Mouse (Mus musculus) lung, embryonic 15.5 days (tissue): ENCODE results near the gene Lamtor4. TPM values are rescaled to one million over a fixed set of nuclear protein-coding genes. Genes with fewer than 3 reads are reported as not detected.
"Not testable (repeated sequence)": the region's sequence is repeated elsewhere in the genome, so short reads cannot be mapped to it uniquely, and the experiment has no call there.

Experiments used
- ATAC-seq: fragments of 200-750 bp; cut with Nextera tagmentation; 2 replicates; pipeline ENCODE4 v1.8.0; 2017; ENCODE audit warnings: moderate number of reproducible peaks, borderline replicate concordance; ENCODE audit not compliant: low FRiP score, low TSS enrichment; ENCODE audit errors: extremely low read depth
- H3K27ac ChIP-seq: fragments of 300-500 bp; sonication (generic); 2 replicates; pipeline ENCODE4 v1.5.1; 2015; ENCODE audit warnings: moderate library complexity, mild to moderate bottlenecking, inconsistent platforms
- H3K27me3 ChIP-seq: fragments of 300-500 bp; sonication (generic); 2 replicates; pipeline ENCODE4 v1.6.1; 2015; ENCODE audit warnings: inconsistent platforms
- H3K36me3 ChIP-seq: fragments of 300-500 bp; sonication (generic); 2 replicates; pipeline ENCODE4 v1.6.1; 2015; ENCODE audit warnings: inconsistent platforms
- H3K4me1 ChIP-seq: fragments of 300-500 bp; sonication (generic); 2 replicates; pipeline ENCODE4 v1.6.1; 2015; ENCODE audit warnings: inconsistent platforms
- H3K4me2 ChIP-seq: fragments of 300-500 bp; sonication (generic); 2 replicates; pipeline ENCODE4 v1.6.1; 2015; ENCODE audit warnings: inconsistent platforms, mild to moderate bottlenecking, moderate library complexity
- H3K4me3 ChIP-seq: fragments of 300-500 bp; sonication (generic); 2 replicates; pipeline ENCODE4 v1.5.1; 2015; ENCODE audit warnings: mild to moderate bottlenecking, inconsistent platforms
- H3K9ac ChIP-seq: fragments of 300-500 bp; sonication (generic); 2 replicates; pipeline ENCODE4 v1.6.1; 2015; ENCODE audit warnings: inconsistent platforms
- H3K9me3 ChIP-seq: fragments of 300-500 bp; sonication (generic); 2 replicates; pipeline ENCODE4 v1.6.1; 2016; ENCODE audit warnings: inconsistent platforms
- WGBS: fragments of 180-500 bp; shearing (Covaris S2); methylation state at CpG from one replicate; pipeline ENCODE4 v1.1.7; 2015; 5-methylcytosine and 5-hydroxymethylcytosine counted together
- polyA plus RNA-seq: library from polyadenylated mRNA; unstranded; fragments of >200 nt; fragmentation: Nextera tagmentation; extraction: Ambion mirVana; gene quantifications from 2 replicates; pipeline ENCODE4 v1.2.1, GENCODE M21; 2015

The Lamtor4 gene
- 58.1 and 58.6 TPM in 2 replicates for polyA plus RNA-seq

GRCm38 (mm10) chr5:138255353-138256093, at the start of gene Lamtor4:
Lamtor4 (plus strand) TSS chr5:138255482.
- Histone ChIP-seq H3K4me1 (peaks cover 10% of the 10 kb centered on the region), H3K27ac (peak within 1 kb of the TSS; percentile 77), H3K9me3 (no peaks in the 10 kb centered on the region), H3K4me2 (peak within 1 kb of the TSS; percentile 70), H3K4me3 (peak within 1 kb of the TSS; percentile 76), H3K9ac (peak within 1 kb of the TSS; percentile 61), H3K27me3 (no peaks in the 10 kb centered on the region), H3K36me3 (peaks cover 23% of the 10 kb centered on the region)
- under 1% methylated on average over 38 of the region's 38 CpGs for WGBS
- peak; percentile 99 for ATAC-seq

GRCm38 (mm10) chr5:138207253-138207652, 48.0 kb upstream of the Lamtor4 start:
- Histone ChIP-seq H3K4me3 (no peak overlapping the region), H3K4me2 (no peak overlapping the region), H3K27me3 (no peaks in the 10 kb centered on the region), H3K4me1 (no peaks in the 10 kb centered on the region), H3K27ac (no peak overlapping the region), H3K9ac (no peak overlapping the region), H3K9me3 (no peaks in the 10 kb centered on the region), H3K36me3 (no peaks in the 10 kb centered on the region)
- no peak for ATAC-seq
- 72% methylated on average over 1 of the region's 1 CpGs for WGBS

GRCm38 (mm10) chr5:138207873-138208272, 47.4 kb upstream of the Lamtor4 start:
- Histone ChIP-seq H3K27ac (no peak overlapping the region), H3K36me3 (no peaks in the 10 kb centered on the region)
- ATAC-seq: no peak

GRCm38 (mm10) chr5:138216632-138217031, 38.6 kb upstream of the Lamtor4 start:
- 91% methylated on average over 13 of the region's 13 CpGs for WGBS
- H3K27ac ChIP-seq, H3K36me3 ChIP-seq, H3K4me1 ChIP-seq, H3K9me3 ChIP-seq, ATAC-seq, H3K9ac ChIP-seq, H3K4me2 ChIP-seq, H3K27me3 ChIP-seq, H3K4me3 ChIP-seq: not testable (repeated sequence)

More at GRCm38 (mm10) chr5:138207873-138208272, 47.4 kb upstream of the Lamtor4 start:
- H3K27me3 ChIP-seq: no peaks in the 10 kb centered on the region
- no peaks in the 10 kb centered on the region for H3K4me1 ChIP-seq
- no peak overlapping the region for H3K4me3 ChIP-seq
- H3K4me2 ChIP-seq: no peak overlapping the region
- H3K9me3 ChIP-seq: no peaks in the 10 kb centered on the region
- no peak overlapping the region for H3K9ac ChIP-seq
- WGBS: 80% methylated on average over 4 of the region's 4 CpGs

- H3K36me3 ChIP-seq: no peaks in the 10 kb centered on the region
- no peak for ATAC-seq
- 38% methylated on average over 2 of the region's 2 CpGs for WGBS
- no peak overlapping the region for H3K9ac ChIP-seq
- no peaks in the 10 kb centered on the region for H3K27me3 ChIP-seq
- no peaks in the 10 kb centered on the region for H3K9me3 ChIP-seq
- H3K4me1 ChIP-seq: no peaks in the 10 kb centered on the region
- no peak overlapping the region for H3K27ac ChIP-seq
- H3K4me3 ChIP-seq: no peak overlapping the region
- H3K4me2 ChIP-seq: no peak overlapping the region
Observed at GRCm38 (mm10) chr5:138219864-138220263, 35.4 kb upstream of the Lamtor4 start.

- no peaks in the 10 kb centered on the region for H3K9me3 ChIP-seq
Observed at GRCm38 (mm10) chr5:138222111-138222510, 33.2 kb upstream of the Lamtor4 start.

GRCm38 (mm10) chr5:138223287-138223686, 32.0 kb upstream of the Lamtor4 start:
- Histone ChIP-seq H3K27ac (no peak overlapping the region), H3K9me3 (no peaks in the 10 kb centered on the region), H3K4me3 (no peak overlapping the region), H3K9ac (no peak overlapping the region), H3K36me3 (no peaks in the 10 kb centered on the region), H3K4me1 (no peaks in the 10 kb centered on the region), H3K4me2 (no peak overlapping the region), H3K27me3 (no peaks in the 10 kb centered on the region)
- 45% methylated on average over 3 of the region's 3 CpGs for WGBS
- no peak for ATAC-seq

More at GRCm38 (mm10) chr5:138222111-138222510, 33.2 kb upstream of the Lamtor4 start:
- Histone ChIP-seq H3K4me1 (no peaks in the 10 kb centered on the region), H3K27ac (no peak overlapping the region), H3K27me3 (no peaks in the 10 kb centered on the region), H3K36me3 (no peaks in the 10 kb centered on the region), H3K4me2 (no peak overlapping the region), H3K4me3 (no peak overlapping the region), H3K9ac (no peak overlapping the region)
- no peak for ATAC-seq
- WGBS: 24% methylated on average over 4 of the region's 4 CpGs

GRCm38 (mm10) chr5:138225700-138226099, 29.6 kb upstream of the Lamtor4 start, which contains the start of gene Nxpe5:
Nxpe5 (plus strand) TSS chr5:138225898.
- H3K9ac ChIP-seq: no peak within 1 kb of the TSS
- no peaks in the 10 kb centered on the region for H3K9me3 ChIP-seq
- ATAC-seq: no peak
- no peak within 1 kb of the TSS for H3K27ac ChIP-seq
- H3K36me3 ChIP-seq: no peaks in the 10 kb centered on the region
- no peaks in the 10 kb centered on the region for H3K4me1 ChIP-seq
- H3K4me2 ChIP-seq: no peak within 1 kb of the TSS
- WGBS: 46% methylated on average over 2 of the region's 2 CpGs
- no peak within 1 kb of the TSS for H3K4me3 ChIP-seq
- no peaks in the 10 kb centered on the region for H3K27me3 ChIP-seq

- H3K36me3 ChIP-seq: no peaks in the 10 kb centered on the region
- H3K27me3 ChIP-seq: no peaks in the 10 kb centered on the region
- H3K27ac ChIP-seq: no peak overlapping the region
- 75% methylated on average over 4 of the region's 4 CpGs for WGBS
- H3K4me2 ChIP-seq: no peak overlapping the region
- no peak overlapping the region for H3K4me3 ChIP-seq
- H3K4me1 ChIP-seq: no peaks in the 10 kb centered on the region
- ATAC-seq: no peak
- H3K9ac ChIP-seq: no peak overlapping the region
- no peaks in the 10 kb centered on the region for H3K9me3 ChIP-seq
Observed at GRCm38 (mm10) chr5:138226491-138226890, 28.8 kb upstream of the Lamtor4 start.

- no peak for ATAC-seq
- 57% methylated on average over 2 of the region's 2 CpGs for WGBS
- no peaks in the 10 kb centered on the region for H3K9me3 ChIP-seq
Observed at GRCm38 (mm10) chr5:138227367-138227766, 27.9 kb upstream of the Lamtor4 start.

GRCm38 (mm10) chr5:138228026-138228425, 27.3 kb upstream of the Lamtor4 start:
- Histone ChIP-seq H3K4me1 (no peaks in the 10 kb centered on the region), H3K4me2 (no peak overlapping the region), H3K27me3 (no peaks in the 10 kb centered on the region), H3K36me3 (no peaks in the 10 kb centered on the region), H3K27ac (no peak overlapping the region), H3K4me3 (no peak overlapping the region), H3K9me3 (no peaks in the 10 kb centered on the region), H3K9ac (no peak overlapping the region)
- ATAC-seq: no peak
- 57% methylated on average over 3 of the region's 3 CpGs for WGBS

More at GRCm38 (mm10) chr5:138227367-138227766, 27.9 kb upstream of the Lamtor4 start:
- H3K36me3 ChIP-seq: no peaks in the 10 kb centered on the region
- H3K27me3 ChIP-seq: no peaks in the 10 kb centered on the region
- no peak overlapping the region for H3K27ac ChIP-seq
- no peak overlapping the region for H3K4me2 ChIP-seq
- no peaks in the 10 kb centered on the region for H3K4me1 ChIP-seq
- H3K9ac ChIP-seq: no peak overlapping the region
- no peak overlapping the region for H3K4me3 ChIP-seq

- no peak overlapping the region for H3K4me3 ChIP-seq
- no peaks in the 10 kb centered on the region for H3K27me3 ChIP-seq
- no peak for ATAC-seq
- 85% methylated on average over 3 of the region's 3 CpGs for WGBS
- no peak overlapping the region for H3K9ac ChIP-seq
- H3K36me3 ChIP-seq: no peaks in the 10 kb centered on the region
- no peak overlapping the region for H3K4me2 ChIP-seq
- H3K4me1 ChIP-seq: no peaks in the 10 kb centered on the region
- H3K9me3 ChIP-seq: no peaks in the 10 kb centered on the region
- H3K27ac ChIP-seq: no peak overlapping the region
Observed at GRCm38 (mm10) chr5:138229511-138229910, 25.8 kb upstream of the Lamtor4 start.
